Mouse (Mus musculus): Measurements from ENCODE around the gene Tln1. TPM values are rescaled to one million over a fixed set of nuclear protein-coding genes. Genes with fewer than 3 reads are reported as not detected.

Gene Tln1
- total RNA-seq, 2 experiments from 2014 or later, result 53.6 to 60.4 TPM

GRCm38 (mm10) chr4:43513300-43513699, 49.2 kb downstream of the Tln1 start:
- intact Hi-C loops (cut with DNase I), result no loop called here
- DNase-seq (ENCODE audit: low spot score in 2 of 2), result no peak

- intact Hi-C loops (cut with DNase I), result no loop called here
- DNase-seq (ENCODE audit: low spot score in 2 of 2), result no peak
Measured at GRCm38 (mm10) chr4:43512653-43513052, 49.8 kb downstream of the Tln1 start.

- intact Hi-C loops (cut with DNase I), result no loop called here
Measured at GRCm38 (mm10) chr4:43511675-43512454, 50.6 kb downstream of the Tln1 start.

GRCm38 (mm10) chr4:43509109-43509508, 53.4 kb downstream of the Tln1 start:
- DNase-seq (ENCODE audit: low spot score in 2 of 2), result no peak
- intact Hi-C loops (cut with DNase I), result no loop called here

More at GRCm38 (mm10) chr4:43511675-43512454, 50.6 kb downstream of the Tln1 start:
- DNase-seq (ENCODE audit: low spot score in 2 of 2), result no peak

- intact Hi-C loops (cut with DNase I), result no loop called here
Measured at GRCm38 (mm10) chr4:43508666-43508997, 53.9 kb downstream of the Tln1 start.

GRCm38 (mm10) chr4:43507938-43508665, 54.4 kb downstream of the Tln1 start:
- DNase-seq (ENCODE audit: low spot score in 2 of 2), result no peak

More at GRCm38 (mm10) chr4:43508666-43508997, 53.9 kb downstream of the Tln1 start:
- no peak for DNase-seq (ENCODE audit: low spot score in 2 of 2)

GRCm38 (mm10) chr4:43506536-43507185, 55.8 kb downstream of the Tln1 start, which contains the start of gene Car9:
Gene Car9 (plus strand): TSS chr4:43506966.
- intact Hi-C loops (cut with DNase I), result no loop called here
- no peak for DNase-seq (ENCODE audit: low spot score in 2 of 2)

More at GRCm38 (mm10) chr4:43507938-43508665, 54.4 kb downstream of the Tln1 start:
- intact Hi-C loops (cut with DNase I), result no loop called here

- intact Hi-C loops (cut with DNase I), result no loop called here
Measured at GRCm38 (mm10) chr4:43506074-43506473, 56.4 kb downstream of the Tln1 start.

GRCm38 (mm10) chr4:43504269-43504668, 58.2 kb downstream of the Tln1 start:
- intact Hi-C loops (cut with DNase I), result no loop called here
- no peak for DNase-seq (ENCODE audit: low spot score in 2 of 2)

More at GRCm38 (mm10) chr4:43506074-43506473, 56.4 kb downstream of the Tln1 start:
- no peak for DNase-seq (ENCODE audit: low spot score in 2 of 2)

GRCm38 (mm10) chr4:43503506-43503905, 59.0 kb downstream of the Tln1 start:
- DNase-seq (ENCODE audit: low spot score in 2 of 2), result no peak
- intact Hi-C loops (cut with DNase I), result no loop called here

- intact Hi-C loops (cut with DNase I), result no loop called here
- no peak for DNase-seq (ENCODE audit: low spot score in 2 of 2)
Measured at GRCm38 (mm10) chr4:43503041-43503440, 59.5 kb downstream of the Tln1 start.

GRCm38 (mm10) chr4:43499407-43500333, 62.8 kb downstream of the Tln1 start, which contains the start of gene Arhgef39:
Gene Arhgef39 (minus strand): TSS chr4:43499695.
- DNase-seq (ENCODE audit: low spot score in 2 of 2), result peak; percentile 62 to 76
- intact Hi-C loops (cut with DNase I), result loop anchor here (5.0 kb wide), 1 partner anchor 63 kb away; the partner anchor contains the start of genes Creb3 and Tln1

- intact Hi-C loops (cut with DNase I), result loop anchor here (5.0 kb wide), 1 partner anchor 63 kb away; the partner anchor contains the start of genes Creb3 and Tln1
- no peak for DNase-seq (ENCODE audit: low spot score in 2 of 2)
Measured at GRCm38 (mm10) chr4:43498983-43499382, 63.5 kb downstream of the Tln1 start.

- intact Hi-C loops (cut with DNase I), result loop anchor here (5.0 kb wide), 1 partner anchor 64 kb away; the partner anchor contains the start of genes Creb3 and Tln1
- no peak for DNase-seq (ENCODE audit: low spot score in 2 of 2)
Measured at GRCm38 (mm10) chr4:43497946-43498345, 64.5 kb downstream of the Tln1 start.

GRCm38 (mm10) chr4:43497405-43497804, 65.1 kb downstream of the Tln1 start:
- DNase-seq (ENCODE audit: low spot score in 2 of 2), result no peak
- intact Hi-C loops (cut with DNase I), result loop anchor here (5.0 kb wide), 1 partner anchor 65 kb away; the partner anchor contains the start of genes Creb3 and Tln1

GRCm38 (mm10) chr4:43496587-43496986, 65.9 kb downstream of the Tln1 start:
- intact Hi-C loops (cut with DNase I), result loop anchor here (5.0 kb wide), 1 partner anchor 66 kb away; the partner anchor contains the start of genes Creb3 and Tln1
- DNase-seq (ENCODE audit: low spot score in 2 of 2), result no peak

- intact Hi-C loops (cut with DNase I), result no loop called here
- DNase-seq (ENCODE audit: low spot score in 2 of 2), result no peak
Measured at GRCm38 (mm10) chr4:43493846-43494240, 68.6 kb downstream of the Tln1 start.

GRCm38 (mm10) chr4:43493186-43493845, 69.2 kb downstream of the Tln1 start:
- intact Hi-C loops (cut with DNase I), result no loop called here
- peak; percentile 98 for DNase-seq (ENCODE audit: low spot score in 2 of 2)

Data from left cerebral cortex, postnatal 14 days (tissue).